Mouse (Mus musculus) left cerebral cortex, postnatal 36 days (tissue): ENCODE results near the gene Adarb1. TPM values are rescaled to one million over a fixed set of nuclear protein-coding genes. Genes with fewer than 3 reads are reported as not detected.

Experiments used
- DNase-seq, 2 experiments: peaks; one replicate each; pipeline ENCODE4 v3.0.0; 2021 to 2022; ENCODE audit warnings: low spot score in 2 of 2, mixed read lengths in 1 of 2
- intact Hi-C: fragments of 180-260 bp; cut with DNase I; formaldehyde crosslinking; loops from one replicate; pipeline ENCODE4 v1.15.1; 2025
- total RNA-seq, 2 experiments: library from RNA; stranded (reverse); gene quantifications; 2 replicates each; pipeline ENCODE4 v1.2.3; 2021

Gene Adarb1
- total RNA-seq, 2 experiments from 2014 or later: 135 to 147 TPM

DNA sequence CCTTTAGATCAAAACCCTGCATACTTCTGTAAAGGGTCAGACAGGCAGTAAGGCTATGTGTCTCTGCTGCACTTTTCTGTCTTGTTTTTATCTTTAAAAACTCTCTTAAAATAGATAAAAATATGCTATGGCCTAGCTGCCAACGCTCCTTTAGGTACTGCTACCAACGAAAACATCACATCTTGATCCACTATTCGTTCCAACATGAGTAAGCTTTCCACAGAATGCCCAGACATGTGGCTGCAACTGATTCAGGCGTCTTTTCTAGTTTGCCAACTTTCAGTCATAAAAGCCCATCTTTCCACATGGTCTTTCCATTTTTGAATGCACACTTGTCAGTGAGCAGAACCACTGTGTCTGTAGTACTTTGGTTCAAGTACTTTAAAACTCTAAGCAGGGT is 77.0 kb downstream of the Adarb1 start:
- intact Hi-C loops: no loop called here
- no peak for DNase-seq

DNA sequence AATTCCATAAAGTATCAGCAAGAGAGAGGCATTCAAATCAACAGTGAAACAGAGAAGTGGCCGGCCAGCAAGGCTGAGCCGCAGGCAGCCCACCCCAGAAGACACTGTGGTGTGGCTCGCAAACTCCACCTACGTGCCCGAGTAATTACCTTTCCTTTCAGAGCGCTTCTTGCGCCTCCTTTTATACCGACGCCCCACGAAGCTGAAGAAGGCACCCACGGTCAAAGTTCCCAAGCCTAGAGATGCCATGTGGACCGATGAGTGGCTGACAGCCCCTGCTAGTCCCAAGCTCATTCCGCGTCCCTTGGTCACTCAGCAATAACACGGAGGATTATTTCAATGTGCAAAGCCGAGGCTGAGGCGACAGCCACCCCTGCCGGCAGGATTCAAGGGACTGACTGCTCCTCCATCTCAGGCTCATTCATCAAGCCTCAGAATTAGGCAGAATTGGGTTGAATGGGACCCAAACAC is 78.2 kb downstream of the Adarb1 start:
- DNase-seq: no peak
- intact Hi-C loops: no loop called here

DNA sequence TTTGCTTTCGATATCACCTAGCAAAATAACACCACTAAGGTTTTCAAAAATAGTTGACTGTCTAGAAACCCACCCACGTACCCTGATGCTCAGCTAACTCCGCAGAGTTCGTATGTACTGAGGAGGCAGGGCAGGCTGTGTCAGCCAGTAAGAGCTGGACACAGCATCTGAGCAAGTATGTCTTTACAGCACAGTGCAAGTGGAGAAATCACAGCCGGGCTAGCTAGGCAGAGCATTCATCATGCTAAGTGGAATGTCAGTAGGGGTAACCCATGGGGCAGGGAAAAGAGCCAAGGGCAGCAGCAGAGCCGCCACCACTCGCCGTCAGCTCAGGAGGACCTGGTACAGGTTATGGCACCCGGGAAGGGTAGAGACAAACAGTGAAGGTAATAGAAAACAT is 84.6 kb downstream of the Adarb1 start:
- intact Hi-C loops: no loop called here
- DNase-seq: no peak

DNA sequence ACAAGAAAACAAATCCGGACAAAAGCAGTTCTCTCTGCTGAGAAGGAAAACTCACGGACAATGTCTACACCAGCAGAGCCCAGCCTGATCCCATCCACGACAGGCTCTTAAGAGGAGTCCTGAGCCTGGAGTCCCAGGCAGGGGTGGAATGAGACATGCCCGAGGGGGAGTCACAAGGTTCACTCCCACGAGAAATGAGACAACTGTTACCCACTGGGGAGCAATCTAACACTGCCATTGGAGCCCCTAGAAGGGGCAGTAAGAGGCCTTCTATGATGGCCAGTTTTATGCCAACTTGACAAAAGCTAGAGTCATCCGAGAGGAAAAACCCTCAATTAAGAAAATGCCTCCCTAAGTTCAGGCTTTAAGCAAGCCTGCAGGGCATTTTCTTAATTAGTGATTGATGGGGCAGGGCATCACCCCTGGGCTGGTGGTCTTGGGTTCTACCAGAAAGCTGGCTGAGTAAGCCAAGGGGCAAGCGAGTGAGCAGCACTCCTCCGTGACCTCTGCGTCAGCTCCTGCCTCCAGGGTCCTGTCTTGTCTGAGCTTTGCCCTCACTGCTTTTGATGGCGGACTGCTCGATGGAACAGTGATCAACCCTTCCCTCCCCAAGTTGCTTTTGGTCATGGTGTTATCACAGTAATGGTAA is 88.5 kb downstream of the Adarb1 start:
- intact Hi-C loops: no loop called here
- no peak for DNase-seq

DNA sequence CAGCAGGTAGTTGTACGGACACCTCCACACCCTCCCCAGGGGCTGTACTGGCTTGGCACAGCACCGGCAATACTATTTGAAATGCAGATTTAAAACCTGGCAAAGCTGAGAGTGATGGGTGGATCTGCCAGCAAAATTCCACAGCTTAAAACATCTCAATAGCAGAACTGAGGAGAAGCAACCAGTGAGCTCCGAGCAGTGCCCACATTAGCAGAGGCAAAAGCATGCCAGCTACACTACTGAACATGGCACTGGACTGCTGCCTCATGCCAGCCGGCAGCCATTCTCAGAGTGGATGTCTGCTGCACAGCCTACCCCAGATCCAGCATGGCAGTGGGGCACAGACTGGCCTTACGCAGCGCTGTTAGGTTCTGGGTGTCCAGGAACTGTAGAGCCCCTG is 93.4 kb downstream of the Adarb1 start:
- intact Hi-C loops: no loop called here
- DNase-seq: peak; percentile 39 to 46

DNA sequence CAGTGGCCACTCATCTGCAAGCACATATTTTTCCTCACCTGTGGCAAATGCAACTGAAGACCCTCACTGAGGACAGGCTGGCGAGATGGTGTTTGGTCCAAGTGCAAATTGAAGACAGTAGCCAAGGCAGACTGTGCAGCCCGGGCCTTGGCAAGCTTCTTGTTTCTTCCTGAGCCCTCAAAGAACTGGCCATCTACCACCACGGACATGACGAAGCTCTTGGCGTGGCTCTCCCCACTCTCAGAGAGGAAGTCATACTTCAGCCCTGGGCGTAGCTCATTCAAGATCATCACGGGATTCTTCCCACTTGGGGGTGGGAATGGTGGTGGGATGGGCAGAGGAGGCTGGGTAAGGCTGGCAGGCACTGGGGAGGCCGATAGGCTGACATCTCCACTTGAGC is 96.5 kb downstream of the Adarb1 start:
- intact Hi-C loops: no loop called here
- DNase-seq: no peak

DNA sequence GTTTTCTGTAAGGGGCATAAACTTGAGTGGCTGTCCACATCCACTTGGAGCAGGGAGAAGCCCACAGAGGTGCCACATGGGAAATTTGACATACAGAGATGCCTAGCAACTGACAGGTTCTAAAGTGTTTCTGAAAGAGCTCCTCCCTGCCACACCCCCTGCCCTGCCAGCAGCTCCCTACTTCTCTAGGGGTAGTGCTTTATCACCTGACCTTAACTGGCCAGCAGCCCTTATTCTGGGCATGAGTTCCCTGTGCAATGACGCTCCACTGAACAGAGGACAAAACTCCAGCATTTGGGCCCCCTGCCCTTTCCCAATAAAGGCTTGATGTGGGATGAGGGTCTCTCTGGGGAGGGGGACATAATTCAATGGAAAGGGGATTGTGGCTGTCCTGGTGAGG is 97.1 kb downstream of the Adarb1 start:
- intact Hi-C loops: no loop called here

DNA sequence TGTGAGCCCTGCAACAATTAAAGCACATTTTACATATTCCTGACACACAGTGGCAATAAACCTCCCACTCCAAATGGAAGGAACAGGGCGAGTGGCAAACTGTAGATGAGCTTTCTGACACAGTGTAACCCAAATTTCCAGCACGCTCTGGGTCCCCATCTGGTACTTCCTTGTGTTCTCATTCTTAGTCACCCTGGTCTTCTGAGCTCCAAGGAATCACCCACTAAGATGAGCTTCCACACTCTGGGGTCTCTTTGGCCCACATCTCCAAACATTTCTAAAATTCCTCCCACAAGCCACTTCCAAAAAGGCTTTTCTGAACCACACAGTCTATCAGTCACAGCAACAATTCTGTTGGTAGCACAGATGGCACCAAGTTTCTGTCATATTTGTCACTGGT is 102.4 kb downstream of the Adarb1 start:
- intact Hi-C loops: loop anchor here (5.0 kb wide), 1 partner anchor 37 kb away; no protein-coding TSS in a partner anchor

More for the DNA sequence above, 97.1 kb downstream of the Adarb1 start:
- no peak for DNase-seq

DNA sequence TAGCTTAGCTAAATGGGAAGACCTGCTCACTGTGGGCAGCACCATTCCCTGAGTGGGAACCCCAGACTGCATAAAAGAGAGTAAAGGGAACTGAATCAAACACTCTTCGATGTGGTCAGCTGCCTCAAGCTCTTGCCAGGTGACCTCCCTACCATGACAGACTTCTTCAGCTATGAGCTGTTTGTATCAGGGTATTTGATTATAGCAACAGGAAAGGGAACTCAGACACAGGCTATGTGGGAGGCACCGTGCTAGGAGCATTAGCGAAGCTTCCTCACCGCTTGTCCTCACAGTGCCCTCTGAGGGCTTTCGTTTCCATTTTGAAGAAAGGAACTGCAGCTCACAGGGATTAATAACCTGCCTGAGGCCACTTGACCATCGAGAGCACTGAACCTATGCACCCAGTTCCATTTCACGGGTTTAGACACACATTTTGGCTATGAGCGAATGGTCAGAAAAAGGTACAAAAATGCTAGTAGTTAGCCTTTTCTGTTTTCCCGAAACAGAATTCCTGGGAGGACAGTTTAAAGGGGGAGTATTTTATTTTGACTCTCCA is 103.3 kb downstream of the Adarb1 start:
- no peak for DNase-seq
- intact Hi-C loops: loop anchor here (5.0 kb wide), 1 partner anchor 38 kb away; no protein-coding TSS in a partner anchor

More for the DNA sequence above, 102.4 kb downstream of the Adarb1 start:
- peak; percentile 59 to 64 for DNase-seq

DNA sequence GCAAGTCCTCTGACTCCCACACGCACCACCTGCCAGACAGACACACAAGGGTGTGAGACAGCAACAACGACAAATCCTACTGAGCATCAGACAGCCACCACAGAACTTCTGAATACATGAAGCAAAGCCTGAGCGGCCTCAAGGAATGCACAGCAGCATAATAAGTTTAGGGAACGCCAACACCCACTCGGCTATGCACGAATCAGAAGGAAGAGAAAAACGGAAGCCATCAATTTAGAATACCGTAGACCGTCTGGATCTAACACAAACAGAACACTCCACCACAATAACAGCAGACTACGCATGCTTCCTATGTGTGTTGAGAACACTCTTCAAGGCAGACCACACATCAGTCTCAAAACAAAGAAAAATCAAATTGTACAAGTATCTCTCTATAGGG is 109.1 kb downstream of the Adarb1 start:
- no peak for DNase-seq
- intact Hi-C loops: no loop called here

DNA sequence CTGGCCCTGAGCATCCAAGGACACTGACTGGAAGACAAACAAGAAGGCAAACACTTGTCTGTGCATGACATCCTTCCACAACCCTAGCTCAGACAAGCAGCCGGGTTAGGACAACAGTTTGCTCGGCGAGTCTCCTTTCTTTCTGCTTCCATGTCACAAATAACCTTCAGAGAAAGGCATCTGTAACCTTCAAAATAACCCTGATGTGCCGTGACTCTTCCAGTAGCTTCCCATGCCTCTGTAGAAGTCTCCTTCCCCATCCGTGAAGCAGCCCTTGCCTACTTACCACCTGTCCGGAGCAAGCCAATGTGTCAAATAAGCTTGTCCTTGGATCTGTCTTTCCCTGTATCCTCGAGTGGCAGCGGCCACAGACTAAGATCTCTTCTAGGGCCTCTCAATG is 112.3 kb downstream of the Adarb1 start:
- no peak for DNase-seq
- intact Hi-C loops: no loop called here

DNA sequence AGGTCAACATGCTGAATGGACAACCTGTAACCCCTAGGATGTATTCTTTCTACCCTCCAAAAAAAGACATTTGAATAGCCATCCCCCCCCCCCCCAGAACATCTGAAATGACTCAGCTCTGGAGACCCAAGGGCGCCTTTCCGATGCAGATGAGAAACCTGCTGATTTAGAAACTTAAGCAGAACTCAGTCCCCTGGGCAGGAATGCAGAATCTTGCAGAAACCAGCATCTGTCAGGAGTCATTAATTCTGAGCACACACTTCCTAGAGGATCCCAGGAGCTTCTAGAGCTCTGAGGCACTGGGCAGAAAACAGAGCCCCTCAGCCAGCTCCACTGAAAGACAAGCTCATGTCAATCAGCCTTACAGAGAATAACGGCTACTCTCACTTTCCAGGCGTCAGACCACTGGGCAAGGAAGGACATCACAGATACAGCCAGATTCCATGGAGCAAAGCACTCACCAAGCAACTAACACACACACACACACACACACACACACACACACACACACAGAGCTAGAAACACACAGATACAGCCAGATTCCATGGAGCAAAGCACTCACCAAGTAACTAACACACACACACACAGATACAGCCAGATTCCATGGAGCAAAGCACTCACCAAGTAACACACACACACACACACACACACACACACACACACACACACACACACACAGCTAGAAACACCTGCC is 113.1 kb downstream of the Adarb1 start:
- DNase-seq: no peak
- intact Hi-C loops: no loop called here

DNA sequence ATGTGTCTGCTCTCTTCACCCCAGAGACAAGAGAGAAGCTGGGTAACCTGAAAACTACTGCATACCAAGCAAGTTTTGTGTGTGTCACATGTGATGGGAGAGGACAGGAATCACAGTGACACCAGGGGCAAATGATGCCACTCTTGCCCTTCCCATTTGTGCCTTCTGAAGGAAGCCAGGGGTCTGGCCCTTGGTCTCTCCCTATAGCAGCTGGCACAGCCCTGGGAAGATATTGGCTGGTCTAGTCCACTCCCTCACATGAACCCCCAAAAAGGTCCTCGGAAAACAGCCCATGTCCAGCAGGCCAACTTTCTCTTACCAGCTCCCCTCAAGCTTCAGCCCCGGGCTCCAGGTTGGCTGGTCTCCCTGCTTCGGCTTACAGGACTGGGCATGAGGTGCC is 113.7 kb downstream of the Adarb1 start:
- DNase-seq: no peak
- intact Hi-C loops: no loop called here

DNA sequence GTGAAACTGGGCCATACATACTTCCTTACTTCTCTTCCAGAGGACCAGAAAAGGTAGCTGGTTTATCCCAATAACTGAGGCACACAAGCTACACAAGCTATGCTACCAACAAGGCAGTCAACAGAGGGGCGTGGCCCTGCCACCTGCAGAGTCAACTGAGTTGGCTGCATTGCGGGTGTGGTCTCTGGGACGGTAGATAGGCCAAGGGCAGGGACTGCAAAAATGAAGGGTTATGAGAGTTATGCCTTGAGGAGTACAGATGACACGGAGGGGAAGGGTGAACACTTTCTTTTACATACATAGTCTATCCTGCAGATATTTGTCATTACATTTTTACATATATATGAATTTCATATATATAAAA is 117.2 kb downstream of the Adarb1 start:
- no peak for DNase-seq
- intact Hi-C loops: no loop called here

DNA sequence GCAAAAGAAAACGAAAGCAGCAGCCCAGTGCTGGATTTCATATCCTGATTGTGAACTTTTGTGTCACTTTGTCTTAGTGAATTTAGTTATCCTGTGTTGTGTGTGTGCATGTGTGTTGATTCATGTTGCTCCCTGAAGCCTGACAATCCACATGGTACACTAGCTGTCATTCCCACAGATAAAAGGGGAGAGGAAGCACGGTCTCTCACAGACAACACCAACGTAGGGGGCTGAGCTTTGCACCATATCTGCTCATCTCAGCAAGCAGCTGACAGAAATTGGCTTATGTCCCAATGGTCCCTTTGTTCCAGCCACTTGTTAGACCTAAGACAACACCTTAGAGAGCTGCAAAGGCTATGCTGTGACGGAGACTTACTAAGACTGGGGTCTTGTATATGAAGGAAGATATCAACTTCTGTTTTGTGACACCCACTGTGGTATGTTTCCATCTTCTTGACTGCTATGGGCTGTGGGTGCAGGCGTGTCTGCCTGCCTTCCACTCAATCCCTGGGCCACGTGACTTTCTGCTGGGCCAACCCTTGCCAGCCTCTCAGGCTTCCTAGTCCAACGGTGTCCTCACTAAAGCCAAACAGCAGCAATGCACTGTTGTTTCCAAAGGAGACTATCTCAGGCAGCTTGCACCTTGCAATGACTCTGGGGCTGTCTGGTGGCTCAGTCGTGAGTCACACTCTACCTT is 117.7 kb downstream of the Adarb1 start:
- intact Hi-C loops: no loop called here
- DNase-seq: no peak

DNA sequence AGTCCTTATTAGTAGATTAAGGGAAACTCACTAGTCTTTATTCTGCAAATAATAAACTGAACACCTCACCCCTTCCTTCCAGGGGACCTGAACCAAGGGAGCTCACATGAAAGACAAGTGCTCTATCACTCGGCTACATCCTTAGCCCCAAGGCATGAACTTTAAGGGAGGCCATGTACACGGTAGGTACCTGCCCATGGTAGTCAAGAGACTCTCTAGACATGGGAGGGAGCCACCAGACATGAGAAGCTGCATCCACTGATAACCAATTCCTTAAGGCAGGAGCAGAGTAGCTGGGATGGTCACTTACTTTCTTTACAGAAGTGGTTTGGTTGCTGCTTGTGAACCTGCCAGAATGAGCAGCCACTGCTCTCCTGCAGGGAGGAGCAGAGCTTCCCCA is 118.9 kb downstream of the Adarb1 start:
- intact Hi-C loops: no loop called here
- no peak for DNase-seq

DNA sequence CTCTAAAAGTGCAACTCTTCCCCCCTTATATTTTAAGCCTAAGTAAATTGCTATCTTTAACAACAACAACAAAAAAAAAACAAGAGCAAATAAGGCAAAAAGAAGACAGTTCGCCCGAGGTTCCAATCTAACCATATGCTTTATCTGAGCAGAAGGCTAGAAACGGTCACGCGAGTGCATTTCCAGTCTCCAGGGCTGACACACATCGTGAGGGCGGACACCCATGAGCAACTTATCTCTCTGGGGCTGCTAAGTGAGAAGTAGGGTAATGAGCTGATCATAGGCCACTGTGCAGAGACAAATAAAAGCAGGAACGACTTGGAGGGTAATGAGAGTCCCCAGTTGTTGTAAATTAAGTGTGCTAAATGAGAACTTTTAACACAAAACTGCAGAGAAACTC is 119.4 kb downstream of the Adarb1 start:
- no peak for DNase-seq
- intact Hi-C loops: no loop called here

DNA sequence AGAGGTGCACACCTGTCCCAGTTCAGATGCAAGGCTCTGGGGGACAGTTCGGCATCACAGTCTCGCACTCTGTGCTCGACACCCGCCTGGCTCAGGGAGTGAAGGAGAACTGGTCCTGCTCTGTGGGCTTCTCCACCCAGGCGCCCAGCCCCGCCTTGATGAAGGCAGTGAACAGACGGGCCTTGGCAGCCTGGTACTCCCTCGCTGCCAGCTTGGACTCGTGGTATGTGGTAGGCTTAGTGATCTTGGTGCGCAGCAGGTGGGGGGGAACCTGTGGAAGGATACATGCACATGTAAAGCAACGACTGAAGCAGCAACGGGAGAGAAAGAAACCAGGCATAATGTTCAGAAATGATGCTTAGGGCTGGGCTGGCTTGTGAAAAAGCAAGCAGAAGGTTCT is 123.4 kb downstream of the Adarb1 start:
- intact Hi-C loops: no loop called here
- peak; percentile 34 to 56 for DNase-seq

DNA sequence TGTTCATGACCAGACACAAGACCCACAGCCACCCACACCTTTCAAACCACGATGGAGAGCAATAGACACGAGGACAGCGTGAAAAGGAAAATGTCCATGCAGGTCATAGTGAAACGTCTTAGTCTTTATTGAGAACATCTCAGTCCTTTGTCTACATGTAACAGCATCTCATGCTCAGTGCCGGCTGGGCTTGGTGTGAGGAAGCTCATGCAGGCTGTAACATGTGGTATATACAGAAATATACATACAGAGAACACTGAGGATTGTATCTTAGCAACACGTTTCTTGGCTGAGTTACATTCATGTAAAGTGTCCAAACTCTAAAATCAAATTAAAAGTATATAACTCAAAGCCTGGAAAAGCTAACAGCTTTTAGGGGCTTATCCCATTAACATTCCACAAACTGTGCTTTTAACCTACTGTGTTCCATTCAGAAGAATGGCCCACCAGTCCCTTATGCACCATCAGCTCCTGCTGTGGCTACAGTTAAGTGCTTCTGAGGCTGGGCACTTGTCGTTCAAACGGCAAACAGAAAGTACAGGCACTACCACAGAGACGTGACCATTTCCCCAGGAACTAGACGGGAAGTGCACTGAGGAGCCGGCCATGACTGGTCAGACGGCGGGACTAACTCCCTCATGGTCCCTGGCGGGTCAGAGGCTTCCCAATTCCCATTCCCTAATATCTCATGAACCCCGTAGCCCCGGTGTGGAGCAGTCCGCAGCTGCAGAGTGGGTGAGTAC is 127.3 kb downstream of the Adarb1 start:
- intact Hi-C loops: no loop called here
- DNase-seq: no peak

DNA sequence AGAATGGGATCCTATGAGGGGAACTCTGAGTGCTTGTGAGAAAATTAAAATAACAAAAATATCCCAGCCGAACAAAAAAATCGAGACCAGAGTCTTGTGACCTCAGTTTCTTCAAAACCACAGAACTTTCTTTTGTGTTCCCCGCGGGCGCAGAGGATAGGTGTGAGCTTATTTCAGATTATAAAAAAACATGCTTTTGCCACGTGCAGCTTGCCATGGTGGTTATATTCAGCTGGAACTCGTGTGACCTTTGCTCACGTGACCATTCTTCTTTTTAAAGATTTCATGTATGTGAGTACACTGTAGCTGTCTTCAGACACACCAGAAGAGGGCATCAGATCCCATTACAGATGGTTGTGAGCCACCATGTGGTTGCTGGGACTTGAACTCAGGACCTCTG is 128.5 kb downstream of the Adarb1 start:
- no peak for DNase-seq
- intact Hi-C loops: no loop called here
